Mouse (Mus musculus): ENCODE data around the gene Nfyc.

Nfyc gene

GRCm38 (mm10) chr4:120713021-120713420, 118.4 kb downstream of the Nfyc start:
- DNase-seq: no peak

GRCm38 (mm10) chr4:120712236-120712635, 119.1 kb downstream of the Nfyc start:
- DNase-seq: no peak

Measured in right cerebral cortex, postnatal 4 days (tissue).